Mouse (Mus musculus): ENCODE data around the gene Mxd1.

DNA sequence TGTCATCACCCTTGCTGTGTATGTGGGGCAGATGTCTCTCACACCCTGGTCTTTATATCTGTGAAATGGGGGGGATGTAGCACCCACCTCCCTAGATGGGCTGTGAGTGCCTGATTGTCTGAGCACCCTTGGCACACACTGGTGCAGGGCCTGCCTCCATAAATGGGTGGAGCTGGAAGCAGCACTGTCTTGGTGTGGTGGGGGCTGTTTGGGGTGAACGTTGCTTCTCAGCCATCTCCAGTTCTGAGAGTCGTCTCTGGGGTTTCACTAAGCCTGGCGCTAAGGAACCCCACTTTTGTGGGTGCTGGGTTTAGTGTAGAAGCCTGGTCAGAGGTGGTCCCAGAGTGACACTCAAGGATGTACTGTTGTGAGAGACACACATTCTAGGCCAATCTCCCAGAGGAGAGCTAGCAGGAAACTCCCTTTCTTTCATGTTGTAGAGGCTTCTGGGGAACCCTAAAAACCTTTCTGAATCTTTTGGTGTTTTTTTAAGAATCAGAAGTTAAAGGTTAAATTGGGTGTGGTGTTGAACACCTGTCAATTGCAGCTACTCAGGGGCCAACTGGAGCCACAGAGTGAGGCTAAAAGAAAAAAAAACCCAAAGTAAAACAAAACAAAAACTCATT, 24.1 kb downstream of the Mxd1 start:
- no peak for TF ChIP-seq POLR2A (IDR thresholded peaks at IDR 0.05; ENCODE audit: control insufficient read depth, low read depth, low read length)
- TF ChIP-seq CTCF (IDR thresholded peaks at IDR 0.05; ENCODE audit: control insufficient read depth, insufficient read depth, insufficient replicate concordance, low read depth, low read length), result no peak

Data from testis, adult 2 months (tissue).